Mouse (Mus musculus): ENCODE measurements around the gene Tas1r3.

- TF ChIP-seq CTCF (IDR thresholded peaks at IDR 0.05; ENCODE audit: low read depth) (no peak), EP300 (optimal IDR thresholded peaks at IDR 0.05) (no peak)
These were observed 50.4 kb downstream of the Tas1r3 start for GRCm38 (mm10) chr4:155812665-155813181.
